Mouse (Mus musculus) lung, adult 2 months (tissue): ENCODE measurements around the gene Pygm.

Source experiments
- CTCF ChIP-seq: fragments of 200-500 bp; IDR thresholded peaks from 2 replicates; pipeline ENCODE4 v1.5.1; 2011; ENCODE audit warnings: mild to moderate bottlenecking, low read length, control low read depth; ENCODE audit not compliant: insufficient read depth
- POLR2A ChIP-seq: fragments of 200-500 bp; IDR thresholded peaks from 2 replicates; pipeline ENCODE4 v1.6.1; 2011; ENCODE audit warnings: low read depth, mild to moderate bottlenecking, control low read depth, low read length, borderline replicate concordance; ENCODE audit errors: extremely low read depth

DNA sequence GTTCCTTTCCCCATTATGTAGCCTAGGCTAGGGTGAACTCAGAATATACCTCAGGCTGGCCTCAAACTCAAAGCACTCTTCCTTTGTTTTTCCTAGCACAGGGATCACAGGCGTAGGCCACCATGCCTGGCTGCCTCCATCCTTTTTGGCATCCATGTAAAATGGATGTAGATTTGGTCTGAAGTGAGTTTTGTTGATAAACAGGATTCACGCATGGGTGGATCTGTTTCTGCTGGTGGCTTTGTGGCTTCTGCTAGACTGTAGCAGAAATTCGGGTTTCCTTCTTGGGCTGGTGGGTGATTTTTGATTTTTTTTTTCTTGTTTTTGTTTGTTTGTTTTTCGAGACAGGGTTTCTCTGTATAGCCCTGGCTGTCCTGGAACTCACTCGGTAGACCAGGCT is 25.7 kb downstream of the Pygm start:
- TF ChIP-seq POLR2A (no peak), CTCF (no peak)
